Mouse (Mus musculus): ENCODE results near the gene Lrrc56. TPM values are rescaled to one million over a fixed set of nuclear protein-coding genes. Genes with fewer than 3 reads are reported as not detected.

The Lrrc56 gene
- polyA plus RNA-seq, 1 experiment from 2014 or later: 9.5 TPM

GRCm38 (mm10) chr7:141188194-141188593, 5.8 kb upstream of the Lrrc56 start:
- Histone ChIP-seq H3K9me3 (ENCODE audit: control insufficient read depth, low read length) (no peaks in the 10 kb centered on the region), H3K4me1 (ENCODE audit: control insufficient read depth, insufficient read depth, low read length) (peaks cover 12% of the 10 kb centered on the region; the same call in 1 of the 2 replicates), H3K27me3 (ENCODE audit: control insufficient read depth, insufficient read depth, low read length) (no peaks in the 10 kb centered on the region), H3K36me3 (ENCODE audit: control insufficient read depth, insufficient read depth, low read length) (peaks cover 31% of the 10 kb centered on the region), H3K9ac (ENCODE audit: low read depth, low read length) (no peak overlapping the region), H3K4me3 (ENCODE audit: low read length) (no peak overlapping the region), H3K4me2 (replicated peaks; ENCODE audit: low read depth, low read length) (no peak overlapping the region), H3K27ac (ENCODE audit: low read depth, low read length) (no peak overlapping the region)
- 92% methylated on average over 3 of the region's 3 CpGs for WGBS
- ATAC-seq (ENCODE audit: low FRiP score, low TSS enrichment): no peak

GRCm38 (mm10) chr7:141188733-141189132, 5.2 kb upstream of the Lrrc56 start:
- Histone ChIP-seq H3K36me3 (ENCODE audit: control insufficient read depth, insufficient read depth, low read length) (peaks cover 31% of the 10 kb centered on the region), H3K4me3 (ENCODE audit: low read length) (no peak overlapping the region), H3K4me2 (replicated peaks; ENCODE audit: low read depth, low read length) (no peak overlapping the region), H3K9me3 (ENCODE audit: control insufficient read depth, low read length) (no peaks in the 10 kb centered on the region), H3K27ac (ENCODE audit: low read depth, low read length) (no peak overlapping the region), H3K27me3 (ENCODE audit: control insufficient read depth, insufficient read depth, low read length) (no peaks in the 10 kb centered on the region), H3K9ac (ENCODE audit: low read depth, low read length) (no peak overlapping the region), H3K4me1 (ENCODE audit: control insufficient read depth, insufficient read depth, low read length) (peaks cover 12% of the 10 kb centered on the region; the same call in 1 of the 2 replicates)
- no peak for ATAC-seq (ENCODE audit: low FRiP score, low TSS enrichment)
- WGBS: 98% methylated on average over 3 of the region's 3 CpGs

GRCm38 (mm10) chr7:141190220-141190619, 3.7 kb upstream of the Lrrc56 start:
- Histone ChIP-seq H3K4me1 (ENCODE audit: control insufficient read depth, insufficient read depth, low read length) (peaks cover 14% of the 10 kb centered on the region; the same call in 1 of the 2 replicates), H3K4me3 (ENCODE audit: low read length) (no peak overlapping the region), H3K9ac (ENCODE audit: low read depth, low read length) (no peak overlapping the region), H3K4me2 (replicated peaks; ENCODE audit: low read depth, low read length) (no peak overlapping the region), H3K27ac (ENCODE audit: low read depth, low read length) (no peak overlapping the region), H3K27me3 (ENCODE audit: control insufficient read depth, insufficient read depth, low read length) (no peaks in the 10 kb centered on the region), H3K9me3 (ENCODE audit: control insufficient read depth, low read length) (no peaks in the 10 kb centered on the region), H3K36me3 (ENCODE audit: control insufficient read depth, insufficient read depth, low read length) (peaks cover 31% of the 10 kb centered on the region)
- 87% methylated on average over 3 of the region's 3 CpGs for WGBS
- ATAC-seq (ENCODE audit: low FRiP score, low TSS enrichment): no peak

GRCm38 (mm10) chr7:141191036-141191435, 2.9 kb upstream of the Lrrc56 start:
- H3K36me3 ChIP-seq (ENCODE audit: control insufficient read depth, insufficient read depth, low read length): peaks cover 31% of the 10 kb centered on the region
- H3K27ac ChIP-seq (ENCODE audit: low read depth, low read length): no peak overlapping the region
- no peaks in the 10 kb centered on the region for H3K27me3 ChIP-seq (ENCODE audit: control insufficient read depth, insufficient read depth, low read length)
- WGBS: 90% methylated on average over 14 of the region's 14 CpGs
- peaks cover 14% of the 10 kb centered on the region; the same call in 1 of the 2 replicates for H3K4me1 ChIP-seq (ENCODE audit: control insufficient read depth, insufficient read depth, low read length)
- H3K9ac ChIP-seq (ENCODE audit: low read depth, low read length): no peak overlapping the region
- 0 out of 2 replicates have a peak overlapping the region, but pooled peaks have one; percentile 19 for H3K4me2 ChIP-seq (replicated peaks; ENCODE audit: low read depth, low read length)
- H3K4me3 ChIP-seq (ENCODE audit: low read length): no peak overlapping the region
- ATAC-seq (ENCODE audit: low FRiP score, low TSS enrichment): no peak
- H3K9me3 ChIP-seq (ENCODE audit: control insufficient read depth, low read length): no peaks in the 10 kb centered on the region

GRCm38 (mm10) chr7:141191796-141192685, 1.9 kb upstream of the Lrrc56 start:
- H3K9ac ChIP-seq (ENCODE audit: low read depth, low read length): no peak overlapping the region
- H3K36me3 ChIP-seq (ENCODE audit: control insufficient read depth, insufficient read depth, low read length): peaks cover 31% of the 10 kb centered on the region
- 82% methylated on average over 24 of the region's 24 CpGs for WGBS
- peak overlapping the region; percentile 97 for H3K4me2 ChIP-seq (replicated peaks; ENCODE audit: low read depth, low read length)
- no peak for ATAC-seq (ENCODE audit: low FRiP score, low TSS enrichment)
- H3K27ac ChIP-seq (ENCODE audit: low read depth, low read length): no peak overlapping the region
- H3K4me3 ChIP-seq (ENCODE audit: low read length): peak overlapping the region; percentile 92; the same call in 1 of the 2 replicates
- no peaks in the 10 kb centered on the region for H3K9me3 ChIP-seq (ENCODE audit: control insufficient read depth, low read length)
- H3K27me3 ChIP-seq (ENCODE audit: control insufficient read depth, insufficient read depth, low read length): no peaks in the 10 kb centered on the region
- H3K4me1 ChIP-seq (ENCODE audit: control insufficient read depth, insufficient read depth, low read length): peaks cover 14% of the 10 kb centered on the region; the same call in 1 of the 2 replicates

GRCm38 (mm10) chr7:141192776-141193347, 1.1 kb upstream of the Lrrc56 start:
- peak overlapping the region; percentile 92 for H3K4me3 ChIP-seq (ENCODE audit: low read length)
- no peaks in the 10 kb centered on the region for H3K9me3 ChIP-seq (ENCODE audit: control insufficient read depth, low read length)
- ATAC-seq (ENCODE audit: low FRiP score, low TSS enrichment): no peak
- H3K9ac ChIP-seq (ENCODE audit: low read depth, low read length): peak overlapping the region; percentile 93
- WGBS: 28% methylated on average over 12 of the region's 12 CpGs
- H3K4me2 ChIP-seq (replicated peaks; ENCODE audit: low read depth, low read length): peak overlapping the region; percentile 97
- peak overlapping the region; percentile 65; the same call in 1 of the 2 replicates for H3K27ac ChIP-seq (ENCODE audit: low read depth, low read length)
- peaks cover 31% of the 10 kb centered on the region for H3K36me3 ChIP-seq (ENCODE audit: control insufficient read depth, insufficient read depth, low read length)
- H3K27me3 ChIP-seq (ENCODE audit: control insufficient read depth, insufficient read depth, low read length): no peaks in the 10 kb centered on the region
- H3K4me1 ChIP-seq (ENCODE audit: control insufficient read depth, insufficient read depth, low read length): peaks cover 14% of the 10 kb centered on the region; the same call in 1 of the 2 replicates

GRCm38 (mm10) chr7:141193348-141193856, 555 bp upstream of the Lrrc56 start:
- Histone ChIP-seq H3K36me3 (ENCODE audit: control insufficient read depth, insufficient read depth, low read length) (peaks cover 31% of the 10 kb centered on the region), H3K27me3 (ENCODE audit: control insufficient read depth, insufficient read depth, low read length) (no peaks in the 10 kb centered on the region), H3K4me3 (ENCODE audit: low read length) (peak overlapping the region; percentile 92), H3K9ac (ENCODE audit: low read depth, low read length) (peak overlapping the region; percentile 93), H3K27ac (ENCODE audit: low read depth, low read length) (peak overlapping the region; percentile 65; the same call in 1 of the 2 replicates), H3K9me3 (ENCODE audit: control insufficient read depth, low read length) (no peaks in the 10 kb centered on the region), H3K4me1 (ENCODE audit: control insufficient read depth, insufficient read depth, low read length) (peaks cover 14% of the 10 kb centered on the region; the same call in 1 of the 2 replicates), H3K4me2 (replicated peaks; ENCODE audit: low read depth, low read length) (peak overlapping the region; percentile 97)
- WGBS: under 1% methylated on average over 41 of the region's 43 CpGs
- peak; percentile 16 for ATAC-seq (ENCODE audit: low FRiP score, low TSS enrichment)

GRCm38 (mm10) chr7:141194409-141194808, 452 bp downstream of the Lrrc56 start:
- Histone ChIP-seq H3K36me3 (ENCODE audit: control insufficient read depth, insufficient read depth, low read length) (peaks cover 30% of the 10 kb centered on the region), H3K4me3 (ENCODE audit: low read length) (peak overlapping the region; percentile 92), H3K27ac (ENCODE audit: low read depth, low read length) (peak overlapping the region; percentile 84), H3K4me1 (ENCODE audit: control insufficient read depth, insufficient read depth, low read length) (peaks cover 14% of the 10 kb centered on the region; the same call in 1 of the 2 replicates), H3K4me2 (replicated peaks; ENCODE audit: low read depth, low read length) (peak overlapping the region; percentile 97), H3K9ac (ENCODE audit: low read depth, low read length) (peak overlapping the region; percentile 65), H3K9me3 (ENCODE audit: control insufficient read depth, low read length) (no peaks in the 10 kb centered on the region), H3K27me3 (ENCODE audit: control insufficient read depth, insufficient read depth, low read length) (no peaks in the 10 kb centered on the region)
- no peak for ATAC-seq (ENCODE audit: low FRiP score, low TSS enrichment)
- WGBS: under 1% methylated on average over 23 of the region's 23 CpGs
